Mouse (Mus musculus): ENCODE measurements around the gene Cdkal1. TPM values are rescaled to one million over a fixed set of nuclear protein-coding genes. Genes with fewer than 3 reads are reported as not detected.

The Cdkal1 gene
- polyA plus RNA-seq, 2 experiments, result 2.0 to 7.7 TPM

DNA sequence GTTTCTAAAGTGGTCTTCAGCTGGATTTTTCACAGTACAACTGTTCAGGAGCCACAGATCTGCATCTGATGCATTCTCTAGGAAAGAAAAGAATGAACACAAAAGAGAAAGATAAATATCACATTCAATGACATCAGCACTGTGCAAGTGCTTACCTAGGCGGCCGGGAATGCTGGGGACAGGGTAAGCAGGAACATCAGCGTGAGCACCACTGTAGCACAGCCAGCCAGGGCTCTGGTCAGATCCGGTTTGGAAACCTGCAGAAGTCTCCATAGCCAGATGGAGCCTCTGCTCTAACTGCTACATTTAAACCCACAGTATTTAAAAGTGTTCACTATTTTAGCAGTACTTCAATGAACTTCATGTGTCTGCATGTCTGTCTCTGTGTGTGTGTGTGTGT lies 78.2 kb downstream of the Cdkal1 start:
- peaks cover 3 to 6% of the 10 kb centered on the region in 2 experiments; a peak in 2 of 4 replicates for H3K4me1 ChIP-seq (replicated peaks; ENCODE audit: control insufficient read depth in 2 of 2, insufficient read depth in 2 of 2, low read length in 1 of 2)
- ATAC-seq (ENCODE audit: insufficient read depth) (no peak), DNase-seq (ENCODE audit: low read depth in 3 of 3, low spot score in 3 of 3) (no peak)
- no peak overlapping the region for H3K27ac ChIP-seq
- no peaks in the 10 kb centered on the region for H3K9me3 ChIP-seq (ENCODE audit: control insufficient read depth, low read length)
- no peaks in the 10 kb centered on the region for H3K27me3 ChIP-seq (ENCODE audit: control insufficient read depth, insufficient read depth, low read length)
- H3K4me3 ChIP-seq (ENCODE audit: insufficient read depth in 1 of 2, low read depth in 2 of 2, low read length in 2 of 2), result no peak overlapping the region
- no peaks in the 10 kb centered on the region for H3K36me3 ChIP-seq (replicated peaks; ENCODE audit: control insufficient read depth, insufficient read depth, low read depth)
- TF ChIP-seq CTCF (IDR thresholded peaks at IDR 0.05; ENCODE audit: low read depth) (no peak), EP300 (IDR thresholded peaks at IDR 0.05; ENCODE audit: low read depth) (no peak)
- 71% methylated on average over 4 of the region's 4 CpGs for WGBS (ENCODE audit: insufficient replicate concordance)
- no peak overlapping the region for H3K9ac ChIP-seq (replicated peaks)
- no peak overlapping the region for H3K4me2 ChIP-seq (ENCODE audit: low read depth)

GRCm38 (mm10) chr13:29775603-29776230 lies 79.8 kb downstream of the Cdkal1 start:
- ATAC-seq (ENCODE audit: insufficient read depth) (no peak), DNase-seq (ENCODE audit: low read depth in 3 of 3, low spot score in 3 of 3) (no peak)
- H3K36me3 ChIP-seq (replicated peaks; ENCODE audit: control insufficient read depth, insufficient read depth, low read depth), result no peaks in the 10 kb centered on the region
- H3K4me3 ChIP-seq (ENCODE audit: insufficient read depth in 1 of 2, low read depth in 2 of 2, low read length in 2 of 2), result no peak overlapping the region
- no peak overlapping the region for H3K27ac ChIP-seq
- no peak for TF ChIP-seq CTCF (IDR thresholded peaks at IDR 0.05; ENCODE audit: low read depth)
- TF ChIP-seq EP300 (IDR thresholded peaks at IDR 0.05; ENCODE audit: low read depth), result no peak
- H3K4me1 ChIP-seq (replicated peaks; ENCODE audit: control insufficient read depth in 2 of 2, insufficient read depth in 2 of 2, low read length in 1 of 2), result peaks cover 3 to 9% of the 10 kb centered on the region in 2 experiments; a peak in 2 of 4 replicates
- H3K4me2 ChIP-seq (ENCODE audit: low read depth), result no peak overlapping the region
- no peaks in the 10 kb centered on the region for H3K9me3 ChIP-seq (ENCODE audit: control insufficient read depth, low read length)
- H3K9ac ChIP-seq (replicated peaks), result no peak overlapping the region
- no peaks in the 10 kb centered on the region for H3K27me3 ChIP-seq (ENCODE audit: control insufficient read depth, insufficient read depth, low read length)
- 74% methylated on average over 8 of the region's 8 CpGs for WGBS (ENCODE audit: insufficient replicate concordance)

DNA sequence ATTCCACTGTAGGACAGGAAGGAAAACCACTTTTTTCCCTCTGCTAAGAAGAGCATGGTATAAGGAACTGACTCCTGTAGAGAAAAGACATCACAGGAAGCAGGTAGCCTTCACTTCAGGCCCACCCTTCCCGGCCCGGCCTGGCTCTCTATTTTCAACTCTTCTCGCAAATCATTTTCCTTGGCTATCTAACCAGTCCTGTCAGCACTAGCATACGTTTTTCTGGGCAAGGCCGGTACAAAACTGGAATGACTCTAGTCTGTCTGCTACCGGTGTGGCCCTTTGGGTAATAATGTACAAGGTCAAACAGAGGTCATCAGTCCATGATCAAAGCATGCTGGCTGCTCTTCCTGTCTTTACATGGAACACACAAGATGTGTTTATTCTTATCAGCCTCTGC lies 81.9 kb downstream of the Cdkal1 start:
- H3K36me3 ChIP-seq (replicated peaks; ENCODE audit: control insufficient read depth, insufficient read depth, low read depth), result no peaks in the 10 kb centered on the region
- H3K4me2 ChIP-seq (ENCODE audit: low read depth), result no peak overlapping the region
- no peaks in the 10 kb centered on the region for H3K9me3 ChIP-seq (ENCODE audit: control insufficient read depth, low read length)
- no peak overlapping the region for H3K27ac ChIP-seq
- DNase-seq (ENCODE audit: low read depth in 3 of 3, low spot score in 3 of 3) (no peak), ATAC-seq (ENCODE audit: insufficient read depth) (no peak)
- WGBS (ENCODE audit: insufficient replicate concordance), result 13% methylated on average over 6 of the region's 6 CpGs
- H3K4me1 ChIP-seq (replicated peaks; ENCODE audit: control insufficient read depth in 2 of 2, insufficient read depth in 2 of 2, low read length in 1 of 2), result peaks cover 3 to 14% of the 10 kb centered on the region in 2 experiments; a peak in 2 of 4 replicates
- TF ChIP-seq CTCF (IDR thresholded peaks at IDR 0.05; ENCODE audit: low read depth) (no peak), EP300 (IDR thresholded peaks at IDR 0.05; ENCODE audit: low read depth) (no peak)
- no peak overlapping the region for H3K4me3 ChIP-seq (ENCODE audit: insufficient read depth in 1 of 2, low read depth in 2 of 2, low read length in 2 of 2)
- H3K9ac ChIP-seq (replicated peaks), result no peak overlapping the region
- no peaks in the 10 kb centered on the region for H3K27me3 ChIP-seq (ENCODE audit: control insufficient read depth, insufficient read depth, low read length)

- Histone ChIP-seq H3K9ac (replicated peaks) (no peak overlapping the region), H3K36me3 (replicated peaks; ENCODE audit: control insufficient read depth, insufficient read depth, low read depth) (no peaks in the 10 kb centered on the region), H3K4me3 (ENCODE audit: insufficient read depth in 1 of 2, low read depth in 2 of 2, low read length in 2 of 2) (no peak overlapping the region), H3K27ac (no peak overlapping the region), H3K9me3 (ENCODE audit: control insufficient read depth, low read length) (no peaks in the 10 kb centered on the region), H3K27me3 (ENCODE audit: control insufficient read depth, insufficient read depth, low read length) (no peaks in the 10 kb centered on the region), H3K4me2 (ENCODE audit: low read depth) (no peak overlapping the region), H3K4me1 (replicated peaks; ENCODE audit: control insufficient read depth in 2 of 2, insufficient read depth in 2 of 2, low read length in 1 of 2) (peaks cover 3 to 14% of the 10 kb centered on the region in 2 experiments; a peak in 2 of 4 replicates)
- no peak for ATAC-seq (ENCODE audit: insufficient read depth)
- TF ChIP-seq EP300 (IDR thresholded peaks at IDR 0.05; ENCODE audit: low read depth), result no peak
- no peak for TF ChIP-seq CTCF (IDR thresholded peaks at IDR 0.05; ENCODE audit: low read depth)
- WGBS (ENCODE audit: insufficient replicate concordance), result 37% methylated on average over 3 of the region's 3 CpGs
- DNase-seq (ENCODE audit: low read depth in 3 of 3, low spot score in 3 of 3), result no peak
Observed at GRCm38 (mm10) chr13:29772970-29773369, 82.5 kb downstream of the Cdkal1 start.

GRCm38 (mm10) chr13:29769647-29770436 lies 85.6 kb downstream of the Cdkal1 start:
- H3K27me3 ChIP-seq (ENCODE audit: control insufficient read depth, insufficient read depth, low read length), result no peaks in the 10 kb centered on the region
- H3K9ac ChIP-seq (replicated peaks), result no peak overlapping the region
- no peak overlapping the region for H3K4me3 ChIP-seq (ENCODE audit: insufficient read depth in 1 of 2, low read depth in 2 of 2, low read length in 2 of 2)
- DNase-seq (ENCODE audit: low read depth in 3 of 3, low spot score in 3 of 3) (no peak), ATAC-seq (ENCODE audit: insufficient read depth) (no peak)
- TF ChIP-seq EP300 (IDR thresholded peaks at IDR 0.05; ENCODE audit: low read depth) (no peak), CTCF (IDR thresholded peaks at IDR 0.05; ENCODE audit: low read depth) (no peak)
- H3K4me2 ChIP-seq (ENCODE audit: low read depth), result no peak overlapping the region
- H3K9me3 ChIP-seq (ENCODE audit: control insufficient read depth, low read length), result no peaks in the 10 kb centered on the region
- peaks cover 3 to 19% of the 10 kb centered on the region in 2 experiments; a peak in 3 of 4 replicates for H3K4me1 ChIP-seq (replicated peaks; ENCODE audit: control insufficient read depth in 2 of 2, insufficient read depth in 2 of 2, low read length in 1 of 2)
- H3K36me3 ChIP-seq (replicated peaks; ENCODE audit: control insufficient read depth, insufficient read depth, low read depth), result no peaks in the 10 kb centered on the region
- WGBS (ENCODE audit: insufficient replicate concordance), result 33% methylated on average over 12 of the region's 12 CpGs
- H3K27ac ChIP-seq, result no peak overlapping the region

Data from liver, embryonic 14.5 days (tissue).